Mouse (Mus musculus): Measurements from ENCODE around the gene Chid1. TPM values are rescaled to one million over a fixed set of nuclear protein-coding genes. Genes with fewer than 3 reads are reported as not detected.

The Chid1 gene
- polyA plus RNA-seq, 1 experiment from 2014 or later = 36.6 TPM

DNA sequence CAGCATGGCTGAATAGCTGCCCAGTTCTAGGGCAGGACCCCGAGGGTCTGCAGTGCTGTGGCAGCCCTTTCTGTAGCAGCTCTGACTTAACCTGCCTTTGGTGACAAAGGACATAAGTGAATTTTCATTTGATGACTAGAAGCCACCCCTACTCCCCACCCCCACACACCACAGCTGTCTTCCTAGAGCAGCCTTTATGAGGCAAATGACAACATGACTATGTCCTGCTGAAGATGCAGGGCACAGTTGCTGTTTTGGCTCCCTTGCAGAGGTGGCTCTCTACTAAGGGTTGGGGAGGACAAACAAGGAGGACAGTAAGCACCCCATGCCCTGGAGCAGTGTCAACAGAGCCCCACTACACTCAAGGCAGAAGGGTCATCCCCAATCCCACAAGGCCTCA, 19.9 kb downstream of the Chid1 start:
- H3K36me3 ChIP-seq = peaks cover 68% of the 10 kb centered on the region
- WGBS = 76% methylated on average over 1 of the region's 1 CpGs
- H3K4me3 ChIP-seq = no peak overlapping the region
- H3K27ac ChIP-seq = no peak overlapping the region
- H3K27me3 ChIP-seq = no peaks in the 10 kb centered on the region
- H3K4me2 ChIP-seq = no peak overlapping the region
- ATAC-seq (ENCODE audit: low FRiP score) = no peak
- peaks cover 1% of the 10 kb centered on the region; the same call in 1 of the 2 replicates for H3K4me1 ChIP-seq (replicated peaks)
- H3K9ac ChIP-seq = no peak overlapping the region
- no peaks in the 10 kb centered on the region for H3K9me3 ChIP-seq

DNA sequence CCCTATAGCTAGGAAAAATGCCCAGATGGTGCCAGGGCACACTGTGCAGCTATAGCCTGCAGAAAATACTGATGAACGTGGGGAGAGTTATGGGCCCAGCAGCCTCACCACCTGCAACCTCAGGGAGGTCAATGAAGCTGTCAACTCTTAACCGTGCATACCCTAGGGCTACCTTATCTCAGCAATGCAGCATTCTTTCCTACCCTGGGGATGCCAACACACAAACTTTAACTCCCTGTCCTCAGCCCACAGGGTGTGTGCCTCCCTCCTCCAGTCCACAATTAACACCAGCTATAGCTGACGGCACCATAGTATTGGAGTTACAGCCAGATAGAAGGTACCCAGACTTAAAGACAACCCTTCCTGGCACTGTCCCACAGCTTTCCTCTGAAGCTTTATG, 20.7 kb downstream of the Chid1 start:
- peaks cover 74% of the 10 kb centered on the region for H3K36me3 ChIP-seq
- H3K9me3 ChIP-seq = no peaks in the 10 kb centered on the region
- ATAC-seq (ENCODE audit: low FRiP score) = no peak
- no peaks in the 10 kb centered on the region for H3K27me3 ChIP-seq
- H3K4me1 ChIP-seq (replicated peaks) = no peaks in the 10 kb centered on the region; the same call in 1 of the 2 replicates
- H3K9ac ChIP-seq = no peak overlapping the region
- no peak overlapping the region for H3K27ac ChIP-seq
- WGBS = 72% methylated on average over 3 of the region's 3 CpGs
- no peak overlapping the region for H3K4me2 ChIP-seq
- no peak overlapping the region for H3K4me3 ChIP-seq

DNA sequence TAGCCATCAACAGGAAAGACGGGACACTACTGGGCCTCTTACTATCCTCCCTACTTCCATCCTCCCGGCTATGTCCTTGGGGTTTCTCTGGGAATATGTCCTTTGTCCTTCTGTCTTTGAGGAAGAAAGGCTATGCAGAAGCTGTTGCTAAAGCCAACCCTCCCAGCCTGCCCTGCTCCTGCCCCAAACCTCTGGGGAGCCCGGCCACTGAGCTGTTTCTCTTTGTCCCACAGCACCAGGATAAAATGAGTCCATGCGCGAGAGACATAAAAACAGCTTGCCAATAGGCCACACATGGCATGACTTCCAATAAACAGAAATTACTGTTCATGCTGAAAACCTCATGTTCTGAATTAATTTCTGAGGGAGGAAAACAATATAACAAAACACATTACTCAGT, 21.4 kb downstream of the Chid1 start:
- Histone ChIP-seq H3K27ac (0 out of 2 replicates have a peak overlapping the region, but pooled peaks have one; percentile 12), H3K4me1 (replicated peaks) (no peaks in the 10 kb centered on the region; the same call in 1 of the 2 replicates), H3K9me3 (no peaks in the 10 kb centered on the region), H3K36me3 (peaks cover 80% of the 10 kb centered on the region), H3K4me3 (no peak overlapping the region), H3K4me2 (no peak overlapping the region), H3K9ac (no peak overlapping the region), H3K27me3 (no peaks in the 10 kb centered on the region)
- no peak for ATAC-seq (ENCODE audit: low FRiP score)
- 80% methylated on average over 5 of the region's 5 CpGs for WGBS

DNA sequence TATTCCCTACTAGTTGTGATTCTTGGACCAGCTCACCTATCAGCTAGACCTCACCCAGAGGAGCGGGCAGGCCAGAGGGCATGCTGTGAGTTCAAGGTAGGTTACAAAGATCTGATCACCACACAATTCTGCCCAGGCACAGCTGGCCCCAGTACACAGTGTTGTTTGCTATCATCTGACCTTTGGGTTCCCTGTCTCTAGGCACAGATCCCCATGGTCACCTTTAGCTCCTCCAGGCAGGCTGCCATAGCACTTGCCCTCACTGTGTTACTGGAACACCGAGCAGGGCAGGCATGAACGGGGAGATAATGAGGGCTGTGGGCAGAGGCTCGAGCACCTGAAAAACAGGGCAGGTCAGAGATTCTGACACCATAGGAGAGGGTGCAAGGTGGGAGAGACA, 22.0 kb downstream of the Chid1 start:
- Histone ChIP-seq H3K4me2 (no peak overlapping the region), H3K27me3 (no peaks in the 10 kb centered on the region), H3K27ac (no peak overlapping the region), H3K9ac (no peak overlapping the region), H3K4me3 (no peak overlapping the region), H3K36me3 (peaks cover 83% of the 10 kb centered on the region), H3K4me1 (replicated peaks) (no peaks in the 10 kb centered on the region; the same call in 1 of the 2 replicates), H3K9me3 (no peaks in the 10 kb centered on the region)
- no peak for ATAC-seq (ENCODE audit: low FRiP score)
- 89% methylated on average over 4 of the region's 4 CpGs for WGBS

DNA sequence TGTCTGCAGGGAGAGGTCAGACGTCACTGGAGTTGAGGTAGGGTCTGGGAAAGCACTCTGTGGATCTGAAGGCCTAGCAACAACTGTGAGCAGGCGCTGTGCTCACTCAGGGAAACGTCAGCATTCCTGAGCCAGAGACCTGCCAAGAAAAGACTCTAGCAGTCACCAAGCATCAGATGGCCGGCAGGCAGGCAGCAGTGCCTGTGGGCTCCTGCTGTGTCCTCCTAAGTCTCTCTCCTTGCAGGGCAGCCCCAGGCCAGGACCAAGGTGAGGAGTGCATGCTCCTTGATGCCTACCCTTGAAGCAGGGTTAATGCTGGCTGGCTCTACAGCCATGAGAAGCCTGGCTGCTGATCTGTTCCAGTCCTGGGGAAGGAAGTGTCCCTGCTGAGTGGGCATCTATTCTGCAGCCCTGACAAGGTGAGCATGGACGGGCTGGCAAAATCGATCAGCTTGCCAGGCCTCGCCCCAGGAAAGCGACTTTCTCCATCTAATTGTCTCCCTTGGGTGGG, 28.9 kb downstream of the Chid1 start:
- H3K27me3 ChIP-seq = no peaks in the 10 kb centered on the region
- H3K9me3 ChIP-seq = no peaks in the 10 kb centered on the region
- 73% methylated on average over 8 of the region's 8 CpGs for WGBS
- no peak overlapping the region for H3K9ac ChIP-seq
- peaks cover 64% of the 10 kb centered on the region for H3K36me3 ChIP-seq
- H3K4me2 ChIP-seq = no peak overlapping the region
- no peaks in the 10 kb centered on the region for H3K4me1 ChIP-seq (replicated peaks)
- no peak overlapping the region for H3K4me3 ChIP-seq
- ATAC-seq (ENCODE audit: low FRiP score) = no peak
- no peak overlapping the region for H3K27ac ChIP-seq

GRCm38 (mm10) chr7:141510196-141510595, 29.5 kb downstream of the Chid1 start:
- Histone ChIP-seq H3K4me3 (no peak overlapping the region), H3K4me2 (no peak overlapping the region), H3K36me3 (peaks cover 58% of the 10 kb centered on the region), H3K27me3 (no peaks in the 10 kb centered on the region), H3K9me3 (no peaks in the 10 kb centered on the region), H3K27ac (no peak overlapping the region), H3K4me1 (replicated peaks) (no peaks in the 10 kb centered on the region), H3K9ac (no peak overlapping the region)
- no peak for ATAC-seq (ENCODE audit: low FRiP score)
- 92% methylated on average over 5 of the region's 5 CpGs for WGBS

DNA sequence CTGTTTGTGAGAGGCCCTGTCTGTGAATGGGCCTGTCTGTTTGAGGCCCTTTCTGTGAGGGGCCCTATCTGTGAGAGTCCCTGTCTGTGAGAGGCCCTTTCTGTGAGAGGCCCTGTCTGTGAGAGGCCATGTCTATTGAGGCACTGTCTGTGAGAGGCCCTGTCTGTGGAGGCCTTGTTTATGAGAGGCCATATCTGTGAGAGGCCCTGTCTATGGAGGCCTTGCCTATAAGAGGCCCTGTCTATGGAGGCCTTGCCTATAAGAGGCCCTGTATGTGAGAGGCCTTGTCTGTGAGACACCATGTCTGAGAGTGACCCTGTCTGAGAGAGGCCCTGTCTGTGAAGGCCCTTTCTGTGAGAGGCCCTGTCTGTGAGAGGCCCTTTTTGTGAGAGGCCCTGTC, 31.5 kb downstream of the Chid1 start:
- no peak for ATAC-seq (ENCODE audit: low FRiP score)
- Histone ChIP-seq H3K27ac (peak overlapping the region; percentile 30), H3K4me3 (no peak overlapping the region), H3K9me3 (no peaks in the 10 kb centered on the region), H3K9ac (no peak overlapping the region), H3K4me2 (no peak overlapping the region), H3K36me3 (peaks cover 45% of the 10 kb centered on the region), H3K4me1 (replicated peaks) (no peaks in the 10 kb centered on the region), H3K27me3 (no peaks in the 10 kb centered on the region)

- Histone ChIP-seq H3K27me3 (no peaks in the 10 kb centered on the region), H3K4me1 (replicated peaks) (no peaks in the 10 kb centered on the region), H3K27ac (no peak overlapping the region), H3K9ac (no peak overlapping the region), H3K4me3 (no peak overlapping the region), H3K36me3 (peaks cover 45% of the 10 kb centered on the region), H3K9me3 (no peaks in the 10 kb centered on the region), H3K4me2 (no peak overlapping the region)
- WGBS = 78% methylated on average over 2 of the region's 2 CpGs
- ATAC-seq (ENCODE audit: low FRiP score) = no peak
Observed at GRCm38 (mm10) chr7:141506278-141506677, 33.4 kb downstream of the Chid1 start.

DNA sequence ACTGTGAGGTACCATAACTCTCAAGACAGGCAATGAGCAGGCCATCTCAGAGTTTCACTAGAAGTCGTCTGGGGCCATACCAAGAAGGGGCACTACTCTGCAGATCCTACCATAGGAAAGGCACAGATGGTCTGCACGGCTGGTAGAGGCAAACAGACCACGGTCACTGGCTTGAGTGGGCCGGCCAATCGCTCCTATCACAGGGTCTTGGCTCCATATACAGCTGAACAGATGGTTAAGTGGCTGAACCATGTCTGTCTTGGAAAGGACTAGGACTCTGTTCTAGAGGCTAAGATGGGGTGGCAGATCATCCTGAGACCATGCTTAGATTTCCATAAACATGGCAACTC, 37.1 kb downstream of the Chid1 start:
- ATAC-seq (ENCODE audit: low FRiP score) = no peak
- Histone ChIP-seq H3K27ac (no peak overlapping the region), H3K4me3 (no peak overlapping the region), H3K4me1 (replicated peaks) (no peaks in the 10 kb centered on the region), H3K27me3 (no peaks in the 10 kb centered on the region), H3K9ac (no peak overlapping the region), H3K36me3 (peaks cover 48% of the 10 kb centered on the region), H3K4me2 (no peak overlapping the region), H3K9me3 (no peaks in the 10 kb centered on the region)
- 92% methylated on average over 5 of the region's 5 CpGs for WGBS

- no peak overlapping the region for H3K9ac ChIP-seq
- H3K4me1 ChIP-seq (replicated peaks) = no peaks in the 10 kb centered on the region
- no peaks in the 10 kb centered on the region for H3K27me3 ChIP-seq
- H3K4me2 ChIP-seq = no peak overlapping the region
- no peak overlapping the region for H3K27ac ChIP-seq
- 87% methylated on average over 7 of the region's 7 CpGs for WGBS
- H3K4me3 ChIP-seq = no peak overlapping the region
- ATAC-seq (ENCODE audit: low FRiP score) = no peak
- peaks cover 53% of the 10 kb centered on the region for H3K36me3 ChIP-seq
- H3K9me3 ChIP-seq = no peaks in the 10 kb centered on the region
Observed at GRCm38 (mm10) chr7:141501820-141502555, 37.7 kb downstream of the Chid1 start.

GRCm38 (mm10) chr7:141497600-141497999, 42.1 kb downstream of the Chid1 start:
- Histone ChIP-seq H3K4me1 (replicated peaks) (no peaks in the 10 kb centered on the region), H3K27me3 (no peaks in the 10 kb centered on the region), H3K4me2 (no peak overlapping the region), H3K9ac (no peak overlapping the region), H3K36me3 (peaks cover 81% of the 10 kb centered on the region), H3K4me3 (no peak overlapping the region), H3K9me3 (no peaks in the 10 kb centered on the region), H3K27ac (no peak overlapping the region)
- 100% methylated on average over 3 of the region's 3 CpGs for WGBS
- no peak for ATAC-seq (ENCODE audit: low FRiP score)

GRCm38 (mm10) chr7:141495940-141496339, 43.7 kb downstream of the Chid1 start:
- 91% methylated on average over 4 of the region's 4 CpGs for WGBS
- no peaks in the 10 kb centered on the region for H3K9me3 ChIP-seq
- no peak overlapping the region for H3K9ac ChIP-seq
- no peaks in the 10 kb centered on the region for H3K27me3 ChIP-seq
- H3K27ac ChIP-seq = no peak overlapping the region
- H3K4me1 ChIP-seq (replicated peaks) = no peaks in the 10 kb centered on the region
- no peak for ATAC-seq (ENCODE audit: low FRiP score)
- peaks cover 83% of the 10 kb centered on the region for H3K36me3 ChIP-seq
- no peak overlapping the region for H3K4me2 ChIP-seq
- H3K4me3 ChIP-seq = no peak overlapping the region

DNA sequence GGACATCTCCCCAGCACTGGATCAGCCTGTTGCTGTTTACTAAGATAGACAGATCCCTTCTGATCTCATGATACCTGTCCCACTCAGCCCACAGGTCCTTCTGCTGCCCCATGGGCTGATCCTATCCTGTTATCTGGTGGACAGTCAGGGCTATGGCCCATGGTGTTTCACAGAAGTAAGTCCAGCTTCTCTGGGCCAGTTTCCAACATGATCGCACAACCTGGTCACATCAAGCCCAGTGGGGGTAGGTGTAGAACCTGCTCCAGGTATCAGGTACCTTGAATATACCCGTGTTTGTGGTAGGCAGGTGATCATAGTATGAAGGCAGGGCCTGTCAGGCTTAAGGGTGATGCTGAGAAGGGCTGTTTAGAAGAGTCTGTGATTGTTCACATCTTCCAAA, 44.3 kb downstream of the Chid1 start:
- no peaks in the 10 kb centered on the region for H3K27me3 ChIP-seq
- no peak overlapping the region for H3K4me3 ChIP-seq
- no peak for ATAC-seq (ENCODE audit: low FRiP score)
- no peak overlapping the region for H3K9ac ChIP-seq
- no peaks in the 10 kb centered on the region for H3K4me1 ChIP-seq (replicated peaks)
- no peaks in the 10 kb centered on the region for H3K9me3 ChIP-seq
- WGBS = 86% methylated on average over 2 of the region's 2 CpGs
- no peak overlapping the region for H3K4me2 ChIP-seq
- no peak overlapping the region for H3K27ac ChIP-seq
- peaks cover 80% of the 10 kb centered on the region for H3K36me3 ChIP-seq
